Mouse (Mus musculus) stomach, adult 2 months (tissue): Measurements from ENCODE around the gene Fam19a5. TPM values are rescaled to one million over a fixed set of nuclear protein-coding genes. Genes with fewer than 3 reads are reported as not detected.

Experiments used
- polyA plus RNA-seq: library from polyadenylated mRNA; depleted of rRNA; stranded (reverse); fragments of >200 nt; gene quantifications from 2 replicates; pipeline ENCODE4 v1.2.3, GENCODE M21; 2012; rRNA removed

Fam19a5 gene
- polyA plus RNA-seq: 2.4 and 2.5 TPM in 2 replicates

DNA sequence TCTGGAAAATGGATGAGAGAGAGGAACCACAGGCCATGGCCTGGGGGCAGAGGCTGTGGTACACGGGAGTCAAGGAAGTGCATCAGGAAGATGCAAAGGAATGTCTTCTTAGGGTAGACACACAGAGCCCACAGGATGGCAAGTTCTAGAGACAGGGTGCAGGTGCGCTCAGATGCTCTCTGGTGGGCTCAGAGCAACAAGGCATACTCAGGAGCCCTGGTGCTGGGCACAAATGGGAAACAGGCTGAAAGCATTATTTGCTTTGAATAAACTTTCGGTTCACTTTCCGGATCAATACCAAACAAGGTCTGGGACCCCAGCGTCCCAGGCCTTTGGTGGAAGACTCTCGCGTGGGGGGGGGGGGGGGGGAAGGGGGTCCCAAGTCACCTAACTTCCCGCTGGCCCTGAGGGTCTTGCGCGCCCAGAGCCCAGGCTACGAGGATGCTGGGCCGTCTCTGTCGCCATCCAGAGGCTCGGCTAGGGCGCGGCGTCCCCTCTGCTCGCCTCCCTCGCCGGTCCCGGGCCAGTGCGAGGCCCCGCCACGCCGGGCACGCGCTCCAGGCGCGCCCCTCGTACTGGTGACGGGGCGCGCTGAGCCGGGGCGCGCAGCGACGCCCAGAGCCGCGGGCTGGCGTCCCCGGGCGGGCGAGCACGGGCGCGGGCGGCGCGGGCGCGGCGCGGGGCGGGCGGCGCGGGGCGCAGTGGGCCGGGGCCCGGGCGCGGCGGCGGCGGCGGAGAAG lies at the start of gene Fam19a5:
Fam19a5 (plus strand) TSS at position 701 of the 740 bp plus-strand sequence.

